Mouse (Mus musculus): ENCODE results near the gene Gdpd2.

The Gdpd2 gene

DNA sequence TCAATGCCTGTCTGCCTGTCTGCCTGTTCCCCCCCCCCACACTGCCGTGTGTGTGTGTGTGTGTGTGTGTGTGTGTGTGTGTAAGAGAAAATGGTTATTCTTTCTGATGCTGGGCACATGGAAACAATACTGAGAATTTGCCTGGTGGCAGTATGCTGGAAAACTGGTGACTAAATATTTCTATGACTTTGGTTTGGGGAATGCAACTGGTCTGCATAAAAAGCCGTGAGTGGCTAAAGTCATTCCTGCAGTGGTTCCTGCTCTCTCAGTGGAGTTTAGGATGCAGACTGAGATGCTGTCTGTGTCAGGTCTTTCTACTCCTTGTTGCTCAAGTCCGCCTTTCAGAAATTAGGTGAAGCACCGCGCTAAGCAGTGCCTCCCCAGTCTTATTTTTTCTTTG lies 48.7 kb downstream of the Gdpd2 start:
- no peak for DNase-seq

All from cerebellum, adult 11 months (tissue).